In the genomic region with DNA sequence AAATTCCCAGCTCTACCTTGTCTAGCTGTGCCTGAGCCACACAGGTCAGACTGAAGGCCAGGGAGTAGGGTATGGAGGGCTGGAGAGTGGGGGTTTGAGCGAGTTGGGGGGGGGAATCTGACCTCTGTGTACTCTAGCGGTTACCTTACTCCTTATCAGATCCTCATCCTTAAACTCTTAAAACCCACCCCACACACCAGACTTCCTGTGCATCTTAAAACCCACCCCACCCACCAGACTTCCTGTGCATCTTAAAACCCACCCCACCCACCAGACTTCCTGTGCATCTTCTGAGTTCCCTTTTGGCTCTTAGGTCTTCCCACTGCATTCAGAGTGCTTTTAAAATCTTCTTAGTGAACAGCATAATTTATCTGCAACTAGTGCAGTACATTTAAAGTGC, we compare ENCODE assay signal across 29 mouse cellular contexts.
DNase-seq lines count a peak whose midpoint lies in the region; ATAC-seq and TF ChIP-seq lines count a peak whose summit lies in the region.
"Had no signal": no experiment of that assay in that cellular context is flagged by ENCODE, and none has a peak within 500 bp of the region (broad histone marks: within the 10 kb centered on the region; RNA-seq: fewer than 3 reads in every experiment).

No protein-coding gene starts in this region.

- H3K9ac ChIP-seq in hindbrain, postnatal 0 days (replicated peaks; ENCODE audit: low read length): no peak overlapping the region
- H3K9ac ChIP-seq: embryonic facial prominence, embryonic 13.5 days; heart, embryonic 12.5 days; hindbrain, embryonic 14.5 days; limb, embryonic 13.5 days; liver, postnatal 0 days; midbrain, embryonic 15.5 days had no signal

- no peaks in the 10 kb centered on the region for H3K36me3 ChIP-seq in hindbrain, postnatal 0 days (ENCODE audit: insufficient read depth, low read length)
- H3K36me3 ChIP-seq: embryonic facial prominence, embryonic 13.5 days; forebrain, embryonic 10.5 days; heart, embryonic 12.5 days; limb, embryonic 13.5 days; midbrain, embryonic 10.5 days; midbrain, embryonic 15.5 days had no signal

- H3K9me3 ChIP-seq in hindbrain, postnatal 0 days (ENCODE audit: low read length): no peaks in the 10 kb centered on the region
- H3K9me3 ChIP-seq: embryonic facial prominence, embryonic 13.5 days; forebrain, embryonic 10.5 days; heart, embryonic 12.5 days; limb, embryonic 13.5 days; midbrain, embryonic 10.5 days; midbrain, embryonic 15.5 days had no signal

- H3K27me3 ChIP-seq in hindbrain, postnatal 0 days (ENCODE audit: insufficient read depth, low read length): no peaks in the 10 kb centered on the region
- H3K27me3 ChIP-seq: embryonic facial prominence, embryonic 13.5 days; heart, embryonic 12.5 days; limb, embryonic 13.5 days; midbrain, embryonic 15.5 days had no signal

- H3K27ac ChIP-seq in hindbrain, postnatal 0 days: no peak overlapping the region
- H3K27ac ChIP-seq: embryonic facial prominence, embryonic 13.5 days; forebrain, embryonic 10.5 days; hindbrain, embryonic 14.5 days; layer of hippocampus, adult 2 months; left cerebral cortex, adult 2 months; limb, embryonic 13.5 days; macrophage; midbrain, embryonic 10.5 days; midbrain, embryonic 15.5 days had no signal

- ATAC-seq in megakaryocyte, adult 5-6 weeks (ENCODE audit: poor library complexity, severe bottlenecking): peak; percentile 70
- no peak for ATAC-seq in hindbrain, postnatal 0 days
- ATAC-seq: forebrain, embryonic 16.5 days; liver, postnatal 0 days; midbrain, embryonic 15.5 days had no signal

- H3K4me3 ChIP-seq in hindbrain, postnatal 0 days (ENCODE audit: low read length): no peak overlapping the region
- H3K4me3 ChIP-seq: embryonic facial prominence, embryonic 13.5 days; forebrain, embryonic 10.5 days; heart, embryonic 12.5 days; layer of hippocampus, adult 2 months; left cerebral cortex, adult 2 months; limb, embryonic 13.5 days; midbrain, embryonic 10.5 days; midbrain, embryonic 15.5 days had no signal

- H3K4me2 ChIP-seq in hindbrain, postnatal 0 days (ENCODE audit: low read depth, low read length): no peak overlapping the region
- H3K4me2 ChIP-seq: embryonic facial prominence, embryonic 13.5 days; heart, embryonic 12.5 days; hindbrain, embryonic 14.5 days; limb, embryonic 13.5 days; liver, embryonic 11.5 days; midbrain, embryonic 15.5 days had no signal

- peak; percentile 2 to 7 for DNase-seq in spleen, postnatal 36 days (ENCODE audit: low spot score in 2 of 2)
- no peak for DNase-seq in spleen, adult 12 weeks (ENCODE audit: low spot score)
- DNase-seq in T-cell, adult 2 months (ENCODE audit: low spot score): peak; percentile 30
- DNase-seq in thymus, postnatal 36 days: peak; percentile 6 to 8
- DNase-seq in Muller cell, postnatal 12 days (ENCODE audit: inconsistent ontology term): no peak
- no peak for DNase-seq in hindbrain, postnatal 0 days (ENCODE audit: low spot score)
- DNase-seq: adrenal gland, postnatal 25 days; cerebellum, adult 11-12 months; cerebellum, adult 9-11 months; gastrocnemius, postnatal 14 days; heart, adult 18-20 months; heart, postnatal 4 days; kidney, adult 18-20 months; kidney, postnatal 36 days; liver, postnatal 0 days; right cerebral cortex, adult 18-20 months had no signal

- TF ChIP-seq CTCF in hindbrain, postnatal 0 days (IDR thresholded peaks at IDR 0.05; ENCODE audit: low read depth): no peak

- no peaks in the 10 kb centered on the region for H3K4me1 ChIP-seq in hindbrain, postnatal 0 days (ENCODE audit: insufficient read depth, low read length)
- H3K4me1 ChIP-seq: heart, embryonic 12.5 days; limb, embryonic 13.5 days had no signal

- 83% methylated on average over 2 of the region's 2 CpGs for WGBS in hindbrain, postnatal 0 days

Comparison
In these comparisons a context has a peak if more than half of its experiments do, and no peak if none do; other contexts are left out.
1. DNase-seq: peak in spleen, postnatal 36 days (2 of 2), T-cell, adult 2 months (single experiment) and thymus, postnatal 36 days (2 of 2); none in spleen, adult 12 weeks (single experiment), Muller cell, postnatal 12 days (single experiment) and hindbrain, postnatal 0 days (single experiment).